Mouse (Mus musculus) kidney, postnatal 0 days (tissue): Measurements from ENCODE around the gene D6Ertd527e. TPM values are rescaled to one million over a fixed set of nuclear protein-coding genes. Genes with fewer than 3 reads are reported as not detected.

Experiments used
- ATAC-seq: fragments of 200-750 bp; cut with Nextera tagmentation; replicated peaks from 2 replicates; pipeline ENCODE4 v1.8.0; 2017; ENCODE audit warnings: low read depth, moderate number of reproducible peaks, moderate TSS enrichment, moderate library complexity; ENCODE audit not compliant: low FRiP score
- DNase-seq: peaks from one replicate; pipeline ENCODE4 v3.0.0-alpha.2; 2016; ENCODE audit warnings: low spot score
- H3K27ac ChIP-seq: fragments of 300-500 bp; sonication (generic); 2 replicates; pipeline ENCODE4 v1.5.1; 2014; ENCODE audit warnings: mild to moderate bottlenecking
- H3K27me3 ChIP-seq: fragments of 300-500 bp; sonication (generic); 2 replicates; pipeline ENCODE4 v1.6.1; 2014; ENCODE audit warnings: low read length, mixed read lengths; ENCODE audit not compliant: insufficient read depth
- H3K36me3 ChIP-seq: fragments of 300-500 bp; sonication (generic); 2 replicates; pipeline ENCODE4 v1.6.1; 2014; ENCODE audit warnings: low read length, mixed read lengths; ENCODE audit not compliant: insufficient read depth
- H3K4me1 ChIP-seq: fragments of 300-500 bp; sonication (generic); replicated peaks from 2 replicates; pipeline ENCODE4 v1.6.1; 2014; ENCODE audit warnings: antibody characterized with exemption, low read length, mixed read lengths; ENCODE audit not compliant: insufficient read depth
- H3K4me2 ChIP-seq: fragments of 300-500 bp; sonication (generic); 2 replicates; pipeline ENCODE4 v1.6.1; 2014; ENCODE audit warnings: mild to moderate bottlenecking, low read length, moderate library complexity, mixed read lengths
- H3K4me3 ChIP-seq: fragments of 300-500 bp; sonication (generic); replicated peaks from 2 replicates; pipeline ENCODE4 v1.5.1; 2014; ENCODE audit warnings: low read depth, low read length
- H3K9ac ChIP-seq: fragments of 300-500 bp; sonication (generic); 2 replicates; pipeline ENCODE4 v1.6.1; 2014; ENCODE audit warnings: low read depth, low read length
- H3K9me3 ChIP-seq: fragments of 300-500 bp; sonication (generic); replicated peaks from 2 replicates; pipeline ENCODE4 v1.6.1; 2016; ENCODE audit warnings: low read length, inconsistent platforms, mixed read lengths
- CTCF ChIP-seq: IDR thresholded peaks from 2 replicates; pipeline ENCODE4 v1.5.1; 2016; ENCODE audit warnings: antibody characterized with exemption, low read depth, mild to moderate bottlenecking, moderate library complexity
- WGBS: fragments of 180-500 bp; shearing (Covaris S2); extraction: QIAGEN DNeasy Blood & Tissue Kit; methylation state at CpG from one replicate; pipeline ENCODE4 v1.1.7; 2014; 5-methylcytosine and 5-hydroxymethylcytosine counted together
- polyA plus RNA-seq: library from polyadenylated mRNA; unstranded; fragments of >200 nt; fragmentation: Nextera tagmentation; extraction: Ambion mirVana; gene quantifications from 2 replicates; pipeline ENCODE4 v1.2.1, GENCODE M21; 2015

Gene D6Ertd527e
- polyA plus RNA-seq, 1 experiment from 2014 or later = 0.17 TPM

DNA sequence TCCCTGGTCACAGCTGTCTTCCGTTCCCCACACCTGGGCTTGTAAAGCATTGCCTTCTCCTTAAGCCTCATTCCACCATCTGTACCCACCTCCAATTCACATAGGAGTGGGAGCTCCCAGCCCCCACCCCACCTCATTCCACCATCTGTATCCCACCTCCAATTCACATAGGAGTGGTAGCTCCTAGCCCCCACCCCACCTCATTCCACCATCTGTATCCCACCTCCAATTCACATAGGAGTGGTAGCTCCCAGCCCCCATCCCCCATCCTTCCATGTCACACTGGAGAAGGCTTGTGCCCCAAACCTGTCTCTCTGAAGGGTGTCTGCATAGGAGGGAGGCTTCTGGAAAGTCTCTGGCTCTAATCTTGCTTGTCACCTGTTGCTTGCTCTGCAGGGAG lies 1.2 kb upstream of the D6Ertd527e start:
- Histone ChIP-seq H3K4me3 (no peak overlapping the region), H3K9ac (no peak overlapping the region), H3K27me3 (no peaks in the 10 kb centered on the region), H3K9me3 (no peaks in the 10 kb centered on the region), H3K4me2 (no peak overlapping the region), H3K27ac (no peak overlapping the region), H3K4me1 (peaks cover 10% of the 10 kb centered on the region), H3K36me3 (no peaks in the 10 kb centered on the region)
- WGBS = 84% methylated on average over 1 of the region's 1 CpGs
- ATAC-seq = no peak
- TF ChIP-seq CTCF = no peak
- DNase-seq = no peak

DNA sequence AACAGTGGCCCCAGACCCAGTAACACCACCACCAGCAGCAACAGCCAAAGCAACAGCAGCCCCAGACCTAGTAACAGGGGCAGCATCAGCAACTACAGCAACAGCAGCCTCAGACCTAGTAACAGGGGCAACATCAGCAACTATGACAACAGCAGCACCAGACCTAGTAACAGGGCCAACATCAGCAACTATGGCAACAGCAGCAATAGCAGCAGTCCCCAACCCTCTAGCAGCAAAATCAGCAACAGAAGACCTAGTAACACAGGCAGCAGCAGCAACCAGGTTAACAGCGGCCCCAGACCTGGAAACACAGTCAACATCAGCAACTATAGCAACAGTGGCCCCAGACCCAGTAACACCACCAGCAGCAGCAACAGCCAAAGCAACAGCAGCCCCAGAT lies 6.9 kb downstream of the D6Ertd527e start:
- Histone ChIP-seq H3K36me3 (no peaks in the 10 kb centered on the region), H3K4me2 (no peak overlapping the region), H3K9me3 (no peaks in the 10 kb centered on the region), H3K27me3 (no peaks in the 10 kb centered on the region), H3K9ac (no peak overlapping the region), H3K27ac (no peak overlapping the region), H3K4me1 (no peaks in the 10 kb centered on the region), H3K4me3 (no peak overlapping the region)
- ATAC-seq (no peak), DNase-seq (no peak)
- WGBS = 92% methylated on average over 1 of the region's 1 CpGs
- no peak for TF ChIP-seq CTCF

DNA sequence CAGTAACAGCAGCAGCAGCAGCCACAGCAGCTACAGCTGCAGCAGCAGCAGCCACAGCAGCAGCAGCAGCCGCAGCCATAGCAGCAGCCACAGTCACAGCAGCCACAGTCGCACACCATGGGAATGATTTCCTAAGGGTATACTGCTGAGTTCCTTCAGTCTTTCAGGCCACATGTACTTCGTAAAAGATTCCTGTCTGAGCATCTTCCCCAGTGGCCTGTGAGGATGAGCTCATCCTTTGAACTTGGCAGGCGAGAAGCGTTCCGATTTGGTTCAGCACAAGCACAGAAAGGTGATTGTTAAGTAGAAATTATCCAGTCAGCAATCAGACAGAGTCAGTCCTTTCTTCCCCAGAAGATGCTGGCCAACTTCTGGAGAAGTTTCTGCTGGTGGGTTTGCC lies 7.6 kb downstream of the D6Ertd527e start:
- Histone ChIP-seq H3K27ac (no peak overlapping the region), H3K4me3 (no peak overlapping the region), H3K27me3 (no peaks in the 10 kb centered on the region), H3K4me1 (no peaks in the 10 kb centered on the region), H3K9ac (no peak overlapping the region), H3K9me3 (no peaks in the 10 kb centered on the region), H3K4me2 (no peak overlapping the region), H3K36me3 (no peaks in the 10 kb centered on the region)
- 75% methylated on average over 6 of the region's 6 CpGs for WGBS
- no peak for TF ChIP-seq CTCF
- no peak for ATAC-seq
- no peak for DNase-seq

- Histone ChIP-seq H3K4me2 (no peak overlapping the region), H3K9me3 (no peaks in the 10 kb centered on the region), H3K27me3 (no peaks in the 10 kb centered on the region), H3K9ac (no peak overlapping the region), H3K36me3 (no peaks in the 10 kb centered on the region), H3K27ac (no peak overlapping the region), H3K4me1 (no peaks in the 10 kb centered on the region), H3K4me3 (no peak overlapping the region)
- 77% methylated on average over 2 of the region's 2 CpGs for WGBS
- no peak for TF ChIP-seq CTCF
- ATAC-seq (no peak), DNase-seq (no peak)
Observed at GRCm38 (mm10) chr6:87115981-87116380, 11.4 kb downstream of the D6Ertd527e start.

DNA sequence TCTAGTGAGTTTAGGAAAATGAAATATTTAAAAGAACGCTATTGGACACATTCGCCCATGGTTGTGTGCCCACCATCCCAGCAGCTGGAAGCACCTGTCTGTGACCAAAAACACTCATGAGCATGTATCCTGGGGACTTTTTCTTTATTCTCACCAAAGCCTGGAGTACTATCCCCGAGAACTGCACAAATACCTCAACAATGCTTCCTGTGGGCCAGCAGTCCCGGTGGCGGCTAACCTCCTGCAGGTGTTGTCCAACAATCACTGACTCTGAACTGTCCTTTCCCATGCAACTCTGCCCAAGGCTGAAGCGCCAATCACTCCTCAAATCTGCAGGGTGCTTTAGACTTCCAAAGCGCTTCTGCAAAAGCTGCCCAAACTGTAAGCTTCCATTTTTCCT lies 12.1 kb downstream of the D6Ertd527e start:
- H3K4me1 ChIP-seq = no peaks in the 10 kb centered on the region
- H3K36me3 ChIP-seq = no peaks in the 10 kb centered on the region
- H3K9me3 ChIP-seq = no peaks in the 10 kb centered on the region
- H3K9ac ChIP-seq = no peak overlapping the region
- DNase-seq = no peak
- H3K27ac ChIP-seq = no peak overlapping the region
- no peak for ATAC-seq
- 82% methylated on average over 7 of the region's 7 CpGs for WGBS
- no peaks in the 10 kb centered on the region for H3K27me3 ChIP-seq
- no peak overlapping the region for H3K4me2 ChIP-seq
- TF ChIP-seq CTCF = no peak
- H3K4me3 ChIP-seq = no peak overlapping the region

DNA sequence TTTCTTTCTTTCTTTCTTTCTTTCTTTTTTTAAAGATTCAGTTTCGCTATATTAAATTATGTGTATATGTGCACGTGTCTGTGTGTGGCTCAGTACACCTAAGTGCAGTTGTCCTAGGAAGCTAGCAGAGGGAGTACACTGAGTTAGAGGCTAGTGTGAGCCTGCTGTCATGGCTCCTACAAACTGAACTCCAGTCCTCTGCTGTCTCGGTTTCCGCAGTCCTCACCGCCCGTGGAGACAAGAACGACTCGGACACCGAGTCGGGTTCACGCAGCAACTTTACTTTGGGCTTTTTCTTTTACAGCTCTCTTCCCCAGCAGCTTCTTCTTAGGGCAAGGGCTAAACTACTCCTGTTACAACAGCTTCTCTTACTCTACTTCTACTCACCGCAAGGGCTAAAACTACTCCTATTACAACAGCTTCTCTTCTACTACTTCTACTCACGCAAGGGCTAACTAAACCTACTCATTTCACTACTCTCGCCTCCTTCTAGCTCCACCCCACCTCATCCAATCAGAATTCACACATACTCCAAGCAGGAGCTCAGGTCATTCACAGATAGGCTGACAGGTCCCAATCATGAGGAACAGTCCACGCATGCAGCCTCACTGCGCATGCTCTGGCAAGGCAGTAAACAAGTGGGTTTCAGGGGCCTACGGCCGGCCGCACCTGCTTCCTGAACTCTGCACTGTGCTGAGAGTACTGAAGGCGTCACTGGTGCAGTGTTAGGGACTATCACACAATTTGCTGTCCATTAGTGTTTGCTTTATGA lies 14.7 kb downstream of the D6Ertd527e start:
- no peaks in the 10 kb centered on the region for H3K9me3 ChIP-seq
- no peaks in the 10 kb centered on the region for H3K36me3 ChIP-seq
- no peak overlapping the region for H3K9ac ChIP-seq
- no peak for DNase-seq
- H3K4me2 ChIP-seq = no peak overlapping the region
- no peak overlapping the region for H3K27ac ChIP-seq
- no peaks in the 10 kb centered on the region for H3K27me3 ChIP-seq
- H3K4me3 ChIP-seq = no peak overlapping the region
- no peak for TF ChIP-seq CTCF
- WGBS = 67% methylated on average over 20 of the region's 20 CpGs
- H3K4me1 ChIP-seq = no peaks in the 10 kb centered on the region
- ATAC-seq = no peak; the same call in 1 of the 2 replicates

- H3K4me3 ChIP-seq = no peak overlapping the region
- H3K27me3 ChIP-seq = no peaks in the 10 kb centered on the region
- H3K4me1 ChIP-seq = no peaks in the 10 kb centered on the region
- TF ChIP-seq CTCF = no peak
- DNase-seq = no peak
- H3K36me3 ChIP-seq = no peaks in the 10 kb centered on the region
- WGBS = 39% methylated on average over 4 of the region's 4 CpGs
- no peak overlapping the region for H3K9ac ChIP-seq
- no peak overlapping the region for H3K27ac ChIP-seq
- no peaks in the 10 kb centered on the region for H3K9me3 ChIP-seq
- H3K4me2 ChIP-seq = no peak overlapping the region
- no peak for ATAC-seq
Observed at GRCm38 (mm10) chr6:87119975-87120374, 15.4 kb downstream of the D6Ertd527e start.
